38 mouse cellular contexts compared by ENCODE assay signal in the genomic region with DNA sequence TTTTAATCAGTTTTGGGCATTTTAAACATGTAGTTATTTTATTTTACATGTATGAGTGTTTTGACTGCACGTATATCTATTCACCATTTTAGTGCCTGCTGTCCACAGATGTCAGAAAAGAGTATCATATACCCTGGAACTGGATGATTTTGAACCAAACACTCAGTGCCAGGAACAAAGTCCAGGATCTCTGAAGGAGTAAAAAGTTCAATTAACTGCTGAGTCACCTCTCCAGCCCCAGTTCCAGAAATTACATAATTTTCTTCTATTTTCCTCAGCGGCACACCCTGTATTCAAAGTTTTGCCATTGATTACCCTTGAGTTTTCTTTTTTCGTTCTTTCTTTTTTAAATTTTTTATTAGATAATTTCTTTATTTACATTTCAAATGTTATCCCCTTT. TPM values are rescaled to one million over a fixed set of nuclear protein-coding genes. Genes with fewer than 3 reads are reported as not detected.
"Had no signal": no experiment of that assay in that cellular context is flagged by ENCODE, and none has a peak within 500 bp of the region (broad histone marks: within the 10 kb centered on the region; RNA-seq: fewer than 3 reads in every experiment).

No protein-coding gene starts in this region.

- H3K9ac ChIP-seq: heart, embryonic 12.5 days; heart, embryonic 13.5 days; heart, embryonic 15.5 days; hindbrain, embryonic 12.5 days; hindbrain, embryonic 13.5 days; hindbrain, embryonic 14.5 days; hindbrain, embryonic 15.5 days; intestine, embryonic 15.5 days; kidney, embryonic 15.5 days had no signal

- H3K4me3 ChIP-seq: heart, adult 2 months; heart, embryonic 10.5 days; heart, embryonic 12.5 days; heart, embryonic 13.5 days; heart, embryonic 15.5 days; hindbrain, embryonic 10.5 days; hindbrain, embryonic 12.5 days; hindbrain, embryonic 13.5 days; hindbrain, embryonic 15.5 days; intestine, embryonic 15.5 days; kidney, embryonic 15.5 days; layer of hippocampus, adult 2 months; left cerebral cortex, adult 2 months had no signal

- H3K27ac ChIP-seq: heart, adult 2 months; heart, embryonic 10.5 days; heart, embryonic 13.5 days; heart, embryonic 15.5 days; hindbrain, embryonic 10.5 days; hindbrain, embryonic 12.5 days; hindbrain, embryonic 13.5 days; hindbrain, embryonic 14.5 days; hindbrain, embryonic 15.5 days; hindbrain, postnatal 0 days; intestine, embryonic 15.5 days; kidney, embryonic 15.5 days; kidney, postnatal 0 days; layer of hippocampus, adult 2 months; left cerebral cortex, adult 2 months had no signal

- H3K4me1 ChIP-seq: heart, embryonic 10.5 days; heart, embryonic 12.5 days; heart, embryonic 13.5 days; heart, embryonic 15.5 days; hindbrain, embryonic 10.5 days; hindbrain, embryonic 12.5 days; hindbrain, embryonic 13.5 days; hindbrain, embryonic 15.5 days; intestine, embryonic 15.5 days; kidney, embryonic 15.5 days had no signal

- H3K9me3 ChIP-seq: heart, embryonic 10.5 days; heart, embryonic 12.5 days; heart, embryonic 13.5 days; heart, embryonic 15.5 days; hindbrain, embryonic 10.5 days; hindbrain, embryonic 12.5 days; hindbrain, embryonic 13.5 days; hindbrain, embryonic 15.5 days; intestine, embryonic 15.5 days; kidney, embryonic 15.5 days had no signal

- H3K36me3 ChIP-seq: heart, embryonic 10.5 days; heart, embryonic 12.5 days; heart, embryonic 13.5 days; heart, embryonic 15.5 days; hindbrain, embryonic 10.5 days; hindbrain, embryonic 12.5 days; hindbrain, embryonic 13.5 days; hindbrain, embryonic 15.5 days; intestine, embryonic 15.5 days; kidney, embryonic 15.5 days had no signal

- H3K4me2 ChIP-seq: heart, embryonic 11.5 days; heart, embryonic 12.5 days; heart, embryonic 13.5 days; heart, embryonic 15.5 days; hindbrain, embryonic 12.5 days; hindbrain, embryonic 13.5 days; hindbrain, embryonic 14.5 days; hindbrain, embryonic 15.5 days; intestine, embryonic 15.5 days; kidney, embryonic 15.5 days had no signal

- ATAC-seq: hindbrain, embryonic 16.5 days; hindbrain, postnatal 0 days; inflammation-experienced regulatory T-cells, adult 6 months; intestine, embryonic 15.5 days; intestine, embryonic 16.5 days; intestine, postnatal 0 days had no signal

- DNase-seq: heart, adult 18-20 months; heart, adult 2 months; heart, postnatal 10 days; heart, postnatal 14 days; heart, postnatal 36 days; heart, postnatal 4 days; kidney, adult 11 months; kidney, adult 18-20 months; kidney, postnatal 4 days; layer of hippocampus, adult 9-11 months; layer of hippocampus, postnatal 36 days had no signal

- H3K27me3 ChIP-seq: heart, embryonic 12.5 days; heart, embryonic 13.5 days; heart, embryonic 15.5 days; hindbrain, embryonic 12.5 days; hindbrain, embryonic 13.5 days; hindbrain, embryonic 15.5 days; intestine, embryonic 15.5 days; kidney, embryonic 15.5 days had no signal

RNA-seq across cellular contexts. Expression of gene Vmn2r24, which starts 8.6 kb away (rescaled TPM):
- polyA plus RNA-seq: heart, adult 2 months; heart, embryonic 10.5 days; heart, embryonic 11.5 days; heart, embryonic 12.5 days; heart, embryonic 13.5 days; heart, embryonic 14.5 days; heart, embryonic 15.5 days; heart, embryonic 16.5 days; heart, postnatal 0 days; hindbrain, embryonic 10.5 days; hindbrain, embryonic 11.5 days; hindbrain, embryonic 12.5 days; hindbrain, embryonic 13.5 days; hindbrain, embryonic 14.5 days; hindbrain, embryonic 15.5 days; hindbrain, embryonic 16.5 days; hindbrain, postnatal 0 days; intestine, embryonic 14.5 days; intestine, embryonic 15.5 days; intestine, embryonic 16.5 days; intestine, postnatal 0 days; kidney, embryonic 15.5 days; kidney, embryonic 16.5 days; kidney, postnatal 0 days; large intestine, adult 2 months had no signal
